19 mouse cellular contexts compared by ENCODE assay signal in genomic region chr6:120790153-120790552, GRCm38 (mm10). TPM values are rescaled to one million over a fixed set of nuclear protein-coding genes. Genes with fewer than 3 reads are reported as not detected.
DNase-seq lines count a peak whose midpoint lies in the region; ATAC-seq and TF ChIP-seq lines count a peak whose summit lies in the region.
"Had no signal": no experiment of that assay in that cellular context is flagged by ENCODE, and none has a peak within 500 bp of the region (broad histone marks: within the 10 kb centered on the region; RNA-seq: fewer than 3 reads in every experiment).

No protein-coding gene starts in this region.

- TF ChIP-seq EP300 in liver, postnatal 0 days (IDR thresholded peaks at IDR 0.05; ENCODE audit: low read depth), result no peak

- peak; percentile 47 for ATAC-seq in liver, postnatal 0 days
- ATAC-seq: activated CD4-positive, CD25-positive, alpha-beta regulatory T cell, adult 4 months had no signal

- no peaks in the 10 kb centered on the region for H3K9me3 ChIP-seq in heart, embryonic 10.5 days
- no peaks in the 10 kb centered on the region for H3K9me3 ChIP-seq in liver, postnatal 0 days (ENCODE audit: low read length)
- H3K9me3 ChIP-seq: embryonic facial prominence, embryonic 15.5 days; lung, embryonic 15.5 days; megakaryocyte, embryonic 14.5 days had no signal

- H3K4me3 ChIP-seq in heart, embryonic 10.5 days, result no peak overlapping the region
- H3K4me3 ChIP-seq in liver, postnatal 0 days (ENCODE audit: low read depth, low read length), result no peak overlapping the region
- H3K4me3 ChIP-seq: embryonic facial prominence, embryonic 15.5 days; lung, embryonic 15.5 days; megakaryocyte, embryonic 14.5 days; myocyte had no signal

- TF ChIP-seq CTCF in liver, postnatal 0 days (IDR thresholded peaks at IDR 0.05; ENCODE audit: low read depth), result no peak

- no peaks in the 10 kb centered on the region for H3K27me3 ChIP-seq in heart, embryonic 10.5 days (ENCODE audit: insufficient read depth, poor library complexity, severe bottlenecking)
- H3K27me3 ChIP-seq in liver, postnatal 0 days (ENCODE audit: insufficient read depth, low read length), result no peaks in the 10 kb centered on the region
- H3K27me3 ChIP-seq: embryonic facial prominence, embryonic 15.5 days; lung, embryonic 15.5 days; megakaryocyte, embryonic 14.5 days had no signal

- H3K9ac ChIP-seq in liver, postnatal 0 days (replicated peaks), result no peak overlapping the region
- H3K9ac ChIP-seq: embryonic facial prominence, embryonic 15.5 days; lung, embryonic 15.5 days had no signal

- WGBS in heart, embryonic 10.5 days, result 76% methylated on average over 11 of the region's 11 CpGs
- 62% methylated on average over 11 of the region's 11 CpGs for WGBS in liver, postnatal 0 days (ENCODE audit: insufficient replicate concordance)

- peaks cover 13% of the 10 kb centered on the region; the same call in 1 of the 2 replicates for H3K4me1 ChIP-seq in heart, embryonic 10.5 days
- peaks cover 2% of the 10 kb centered on the region for H3K4me1 ChIP-seq in liver, postnatal 0 days (ENCODE audit: insufficient read depth)
- H3K4me1 ChIP-seq: embryonic facial prominence, embryonic 15.5 days; lung, embryonic 15.5 days had no signal

- H3K4me2 ChIP-seq in liver, postnatal 0 days (ENCODE audit: low read depth, low read length), result no peak overlapping the region
- H3K4me2 ChIP-seq: embryonic facial prominence, embryonic 15.5 days; lung, embryonic 15.5 days had no signal

- DNase-seq in heart, embryonic 10.5 days (ENCODE audit: low spot score), result peak; percentile 87
- no peak for DNase-seq in heart, adult 11 months
- DNase-seq in 416B (ENCODE audit: low read depth), result peak; percentile 24
- DNase-seq in c-Kit-positive CD71-positive TER-119-negative erythroid progenitor cells, embryonic 14.5 days (ENCODE audit: low read depth), result peak; percentile 23
- peak; percentile 60 for DNase-seq in liver, postnatal 0 days
- DNase-seq in spleen, postnatal 10 days (ENCODE audit: low spot score in 2 of 2), result no peak
- DNase-seq in spleen, adult 18-20 months, result no peak
- DNase-seq: adrenal gland, postnatal 36 days; cerebellum, postnatal 36 days; gastrocnemius, postnatal 36 days; heart, postnatal 14 days; kidney, postnatal 14 days; layer of hippocampus, adult 9-11 months; thymus, postnatal 14 days had no signal

- no peak overlapping the region for H3K27ac ChIP-seq in heart, embryonic 10.5 days
- H3K27ac ChIP-seq in liver, postnatal 0 days (ENCODE audit: low read depth), result no peak overlapping the region
- H3K27ac ChIP-seq: embryonic facial prominence, embryonic 15.5 days; lung, embryonic 15.5 days had no signal

- H3K36me3 ChIP-seq in heart, embryonic 10.5 days, result peaks cover 44% of the 10 kb centered on the region
- peaks cover 43% of the 10 kb centered on the region for H3K36me3 ChIP-seq in liver, postnatal 0 days (replicated peaks; ENCODE audit: insufficient read depth, low read length)

RNA-seq across cellular contexts. Expression of gene Slc25a18, which starts 16.8 kb away (rescaled TPM):
- 0.12 and 0.13 TPM in 2 replicates for polyA plus RNA-seq in heart, embryonic 10.5 days (2016; fragmentation: Nextera tagmentation; extraction: Ambion mirVana)
- 0.05 TPM in 1 of 2 replicates, not detected in the other for polyA plus RNA-seq in liver, postnatal 0 days (2015; fragmentation: Nextera tagmentation; extraction: Ambion mirVana)
- polyA plus RNA-seq: lung, embryonic 15.5 days had no signal

RNA-seq across cellular contexts. Expression of gene Atp6v1e1, which starts 32.4 kb away (rescaled TPM):
- polyA plus RNA-seq in heart, embryonic 10.5 days (2016; fragmentation: Nextera tagmentation; extraction: Ambion mirVana), result 135 and 144 TPM in 2 replicates
- polyA plus RNA-seq in liver, postnatal 0 days (2015; fragmentation: Nextera tagmentation; extraction: Ambion mirVana), result 193 and 199 TPM in 2 replicates

RNA-seq across cellular contexts. Expression of gene Bcl2l13, which starts 45.9 kb away (rescaled TPM):
- 30.9 and 36.8 TPM in 2 replicates for polyA plus RNA-seq in heart, embryonic 10.5 days (2016; fragmentation: Nextera tagmentation; extraction: Ambion mirVana)
- 18.4 and 20.4 TPM in 2 replicates for polyA plus RNA-seq in liver, postnatal 0 days (2015; fragmentation: Nextera tagmentation; extraction: Ambion mirVana)

Comparison
In these comparisons a context has a peak if more than half of its experiments do, and no peak if none do; other contexts are left out.
1. DNase-seq: peak in heart, embryonic 10.5 days (single experiment), 416B (single experiment), c-Kit-positive CD71-positive TER-119-negative erythroid progenitor cells, embryonic 14.5 days (single experiment) and liver, postnatal 0 days (single experiment); none in heart, adult 11 months (single experiment), spleen, postnatal 10 days (0 of 2) and spleen, adult 18-20 months (0 of 2).